Mouse (Mus musculus): ENCODE results near the gene Rnf167. TPM values are rescaled to one million over a fixed set of nuclear protein-coding genes. Genes with fewer than 3 reads are reported as not detected.

The Rnf167 gene
- total and polyA plus RNA-seq, 3 experiments = 23.5 to 31.7 (median 25.5) TPM

GRCm38 (mm10) chr11:70629557-70629956 is 17.5 kb upstream of the Rnf167 start (continued):
- peak; percentile 72 for TF ChIP-seq SMC3 (IDR thresholded peaks at IDR 0.05; ENCODE audit: low read depth, low read length)
- TF ChIP-seq NELFE (IDR thresholded peaks at IDR 0.05; ENCODE audit: low read depth, low read length) = no peak
- TF ChIP-seq KAT2A (IDR thresholded peaks at IDR 0.05; ENCODE audit: insufficient replicate concordance, low read length) = no peak
- TF ChIP-seq USF2 (conservative IDR thresholded peaks at IDR 0.05; ENCODE audit: low read depth, low read length) = no peak
- no peak for TF ChIP-seq NRF1 (IDR thresholded peaks at IDR 0.05; ENCODE audit: low read depth, low read length)
- TF ChIP-seq MXI1 (IDR thresholded peaks at IDR 0.05; ENCODE audit: low read depth, low read length) = no peak

- Histone ChIP-seq H3K36me3 (replicated peaks in 1 of 2; ENCODE audit: control insufficient read depth in 1 of 2, insufficient read depth in 1 of 2, low read length in 1 of 2) (no peaks in the 10 kb centered on the region), H3K4me1 (ENCODE audit: control insufficient read depth in 1 of 2, insufficient read depth in 2 of 2) (peaks cover 0 to 8% of the 10 kb centered on the region in 2 experiments; a peak in 2 of 4 replicates), H3K9ac (ENCODE audit: insufficient read depth, low read depth) (no peak overlapping the region), H3K27me3 (replicated peaks) (no peaks in the 10 kb centered on the region), H3K27ac (ENCODE audit: insufficient read depth, low read depth) (no peak overlapping the region), H3K79me2 (replicated peaks; ENCODE audit: control insufficient read depth, extremely low read depth, insufficient read depth, poor library complexity, severe bottlenecking) (no peaks in the 10 kb centered on the region), H3K4me2 (ENCODE audit: insufficient read depth, low read depth, poor library complexity, severe bottlenecking) (no peak overlapping the region), H3K9me3 (replicated peaks; ENCODE audit: low read length) (no peaks in the 10 kb centered on the region), H3K4me3 (replicated peaks in 1 of 3; ENCODE audit: low read depth in 2 of 3, low read length in 2 of 3, poor library complexity in 1 of 3) (no peak overlapping the region)
- dilution Hi-C loops (cut with MboI; ENCODE audit: extremely low pct_ligation_motif_present, extremely low pct_unique_long_range_greater_than_20kb, low sequenced_read_pairs) (no loop called here), in situ Hi-C loops (cut with MboI; ENCODE audit: low pct_ligation_motif_present, low pct_unique_long_range_greater_than_20kb, low sequenced_read_pairs) (loop anchor here (5.0 kb wide), 1 partner anchor 122 kb away; no protein-coding TSS in a partner anchor)
- TF ChIP-seq NRF1 (IDR thresholded peaks at IDR 0.05; ENCODE audit: low read depth, low read length) (no peak), ZMIZ1 (IDR thresholded peaks at IDR 0.05; ENCODE audit: low read depth, low read length) (no peak), E2F4 (IDR thresholded peaks at IDR 0.05; ENCODE audit: insufficient replicate concordance, low read depth, low read length) (no peak), RCOR1 (conservative IDR thresholded peaks at IDR 0.05; ENCODE audit: low read depth, low read length) (no peak), TBP (conservative IDR thresholded peaks at IDR 0.05; ENCODE audit: low read depth, low read length) (no peak), ZKSCAN1 (IDR thresholded peaks at IDR 0.05; ENCODE audit: borderline replicate concordance, low read depth, low read length) (no peak), MEF2A (IDR thresholded peaks at IDR 0.05; ENCODE audit: borderline replicate concordance, low read depth, low read length) (no peak), ETS1 (conservative IDR thresholded peaks at IDR 0.05; ENCODE audit: low read depth, low read length) (no peak), USF2 (conservative IDR thresholded peaks at IDR 0.05; ENCODE audit: low read depth, low read length) (no peak), SMC3 (IDR thresholded peaks at IDR 0.05; ENCODE audit: low read depth, low read length) (no peak), CTCF (conservative IDR thresholded peaks at IDR 0.05 in 1 of 2, IDR thresholded peaks at IDR 0.05 in 1 of 2; ENCODE audit: low read depth in 2 of 2, low read length in 2 of 2) (no peak), MYC (IDR thresholded peaks at IDR 0.05; ENCODE audit: low read depth, low read length) (no peak), POLR2A (IDR thresholded peaks at IDR 0.05; ENCODE audit: low read depth, low read length) (no peak), EP300 (IDR thresholded peaks at IDR 0.05; ENCODE audit: low read length) (no peak), MAFK (IDR thresholded peaks at IDR 0.05; ENCODE audit: insufficient replicate concordance, low read length) (no peak)
- no peak for DNase-seq (ENCODE audit: extremely low read depth)
Observed at GRCm38 (mm10) chr11:70630129-70630528, 16.9 kb upstream of the Rnf167 start.

DNA sequence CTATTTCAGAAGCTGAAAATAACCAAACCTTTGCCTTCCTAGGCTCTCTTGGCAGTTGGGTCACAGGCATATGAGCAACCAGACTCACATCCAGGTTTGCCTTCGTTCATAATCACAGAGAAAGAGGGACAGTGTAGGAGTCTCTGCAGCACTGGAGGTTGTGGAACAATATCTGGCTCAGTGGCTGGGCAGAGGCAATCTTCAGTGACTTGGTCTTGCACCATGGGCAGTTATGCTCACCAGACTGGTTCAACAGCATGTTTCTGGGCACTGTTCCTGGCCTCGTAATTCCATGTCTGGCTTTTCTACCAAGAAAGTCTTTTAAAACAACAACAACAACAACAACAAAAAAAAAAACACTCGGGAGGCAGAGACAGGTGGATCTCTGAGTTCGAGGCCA is 11.4 kb upstream of the Rnf167 start:
- Histone ChIP-seq H3K9me3 (replicated peaks; ENCODE audit: low read length) (no peaks in the 10 kb centered on the region), H3K36me3 (replicated peaks in 1 of 2; ENCODE audit: control insufficient read depth in 1 of 2, insufficient read depth in 1 of 2, low read length in 1 of 2) (peaks cover 0 to 5% of the 10 kb centered on the region in 2 experiments), H3K4me2 (ENCODE audit: insufficient read depth, low read depth, poor library complexity, severe bottlenecking) (no peak overlapping the region), H3K4me3 (replicated peaks in 1 of 3; ENCODE audit: low read depth in 2 of 3, low read length in 2 of 3, poor library complexity in 1 of 3) (no peak overlapping the region), H3K9ac (ENCODE audit: insufficient read depth, low read depth) (no peak overlapping the region), H3K4me1 (ENCODE audit: control insufficient read depth in 1 of 2, insufficient read depth in 2 of 2) (peaks cover 0 to under 1% of the 10 kb centered on the region in 2 experiments; a peak in 1 of 4 replicates), H3K79me2 (replicated peaks; ENCODE audit: control insufficient read depth, extremely low read depth, insufficient read depth, poor library complexity, severe bottlenecking) (no peaks in the 10 kb centered on the region), H3K27me3 (replicated peaks) (no peaks in the 10 kb centered on the region), H3K27ac (ENCODE audit: insufficient read depth, low read depth) (no peak overlapping the region)
- dilution Hi-C loops (cut with MboI; ENCODE audit: extremely low pct_ligation_motif_present, extremely low pct_unique_long_range_greater_than_20kb, low sequenced_read_pairs) = no loop called here
- no peak for DNase-seq (ENCODE audit: extremely low read depth)
- TF ChIP-seq ZMIZ1 (IDR thresholded peaks at IDR 0.05; ENCODE audit: low read depth, low read length) (no peak), SIN3A (IDR thresholded peaks at IDR 0.05; ENCODE audit: low read length) (no peak), TCF12 (IDR thresholded peaks at IDR 0.05; ENCODE audit: low read depth, low read length) (no peak)
- in situ Hi-C loops (cut with MboI; ENCODE audit: low pct_ligation_motif_present, low pct_unique_long_range_greater_than_20kb, low sequenced_read_pairs) = no loop called here

Data from CH12.LX (cell line).